Mouse (Mus musculus) megakaryocyte, embryonic 14.5 days (primary cell): ENCODE data around the gene Afg3l1.

ENCODE experiments used
- FLI1 ChIP-seq: IDR thresholded peaks from 2 replicates; pipeline ENCODE4 v1.6.1; 2012; ENCODE audit warnings: low read length, inconsistent platforms, mixed read lengths
- GATA1 ChIP-seq: IDR thresholded peaks from 3 replicates; pipeline ENCODE4 v1.6.1; 2012; ENCODE audit warnings: mixed read lengths, low read length, inconsistent platforms, borderline replicate concordance

- TF ChIP-seq GATA1: no peak
- no peak for TF ChIP-seq FLI1
These were observed 23.8 kb upstream of the Afg3l1 start for GRCm38 (mm10) chr8:123453951-123454350.
